Mouse (Mus musculus) cortical plate, adult 2 months (tissue): ENCODE measurements around the gene Ifit1bl2. TPM values are rescaled to one million over a fixed set of nuclear protein-coding genes. Genes with fewer than 3 reads are reported as not detected.
"Not testable (repeated sequence)": the region's sequence is repeated elsewhere in the genome, so short reads cannot be mapped to it uniquely, and the experiment has no call there.

ENCODE experiments used
- H3K27ac ChIP-seq: fragments of 200-500 bp; 2 replicates; pipeline ENCODE4 v1.5.1; 2012; ENCODE audit warnings: low read length, control low read depth, inconsistent platforms; ENCODE audit not compliant: insufficient read depth
- H3K4me1 ChIP-seq: fragments of 200-500 bp; 2 replicates; pipeline ENCODE4 v1.6.1; 2011; ENCODE audit warnings: low read length; ENCODE audit not compliant: control insufficient read depth, insufficient read depth
- H3K4me3 ChIP-seq: fragments of 200-500 bp; 2 replicates; pipeline ENCODE4 v1.5.1; 2011; ENCODE audit warnings: mild to moderate bottlenecking, low read length, control low read depth; ENCODE audit not compliant: insufficient read depth
- CTCF ChIP-seq: fragments of 200-500 bp; IDR thresholded peaks from 2 replicates; pipeline ENCODE4 v1.5.1; 2011; ENCODE audit warnings: mild to moderate bottlenecking, control low read depth, low read length; ENCODE audit not compliant: insufficient read depth; ENCODE audit errors: extremely low read depth
- POLR2A ChIP-seq: fragments of 200-500 bp; IDR thresholded peaks from 2 replicates; pipeline ENCODE4 v1.6.1; 2011; ENCODE audit warnings: mild to moderate bottlenecking, low read length, control low read depth; ENCODE audit not compliant: insufficient read depth; ENCODE audit errors: extremely low read depth
- polyA plus RNA-seq: library from polyadenylated mRNA; depleted of rRNA; stranded (reverse); fragments of >200 nt; gene quantifications from 2 replicates; pipeline ENCODE4 v1.2.3, GENCODE M21; 2012

Gene Ifit1bl2
- polyA plus RNA-seq, 1 experiment, result 0.54 TPM

GRCm38 (mm10) chr19:34623781-34624180 is 16.8 kb downstream of the Ifit1bl2 start:
- no peak overlapping the region for H3K27ac ChIP-seq
- TF ChIP-seq CTCF (no peak), POLR2A (no peak)
- H3K4me1 ChIP-seq, result no peaks in the 10 kb centered on the region
- H3K4me3 ChIP-seq, result no peak overlapping the region

DNA sequence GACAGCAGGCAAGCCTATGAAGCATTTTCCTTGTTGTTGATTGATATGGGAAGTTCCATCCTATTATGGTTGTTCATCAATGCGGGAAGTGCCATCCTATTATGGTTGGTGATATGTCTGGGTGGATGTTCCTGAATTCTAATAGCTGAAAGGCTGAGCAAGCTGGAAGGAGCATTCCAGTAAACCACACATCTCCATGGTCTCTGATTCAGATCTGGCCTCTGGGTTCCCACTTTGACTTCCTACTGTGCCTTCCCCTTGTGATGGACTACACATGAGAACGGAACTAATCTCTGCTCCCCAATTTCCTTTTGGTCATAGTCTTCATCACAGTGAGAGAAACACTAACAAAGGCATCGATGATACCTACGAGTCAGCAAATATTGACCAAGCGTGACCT is 19.7 kb downstream of the Ifit1bl2 start:
- no peak for TF ChIP-seq CTCF
- no peak for TF ChIP-seq POLR2A
- H3K4me3 ChIP-seq, result no peak overlapping the region
- H3K27ac ChIP-seq, result no peak overlapping the region
- H3K4me1 ChIP-seq, result no peaks in the 10 kb centered on the region

DNA sequence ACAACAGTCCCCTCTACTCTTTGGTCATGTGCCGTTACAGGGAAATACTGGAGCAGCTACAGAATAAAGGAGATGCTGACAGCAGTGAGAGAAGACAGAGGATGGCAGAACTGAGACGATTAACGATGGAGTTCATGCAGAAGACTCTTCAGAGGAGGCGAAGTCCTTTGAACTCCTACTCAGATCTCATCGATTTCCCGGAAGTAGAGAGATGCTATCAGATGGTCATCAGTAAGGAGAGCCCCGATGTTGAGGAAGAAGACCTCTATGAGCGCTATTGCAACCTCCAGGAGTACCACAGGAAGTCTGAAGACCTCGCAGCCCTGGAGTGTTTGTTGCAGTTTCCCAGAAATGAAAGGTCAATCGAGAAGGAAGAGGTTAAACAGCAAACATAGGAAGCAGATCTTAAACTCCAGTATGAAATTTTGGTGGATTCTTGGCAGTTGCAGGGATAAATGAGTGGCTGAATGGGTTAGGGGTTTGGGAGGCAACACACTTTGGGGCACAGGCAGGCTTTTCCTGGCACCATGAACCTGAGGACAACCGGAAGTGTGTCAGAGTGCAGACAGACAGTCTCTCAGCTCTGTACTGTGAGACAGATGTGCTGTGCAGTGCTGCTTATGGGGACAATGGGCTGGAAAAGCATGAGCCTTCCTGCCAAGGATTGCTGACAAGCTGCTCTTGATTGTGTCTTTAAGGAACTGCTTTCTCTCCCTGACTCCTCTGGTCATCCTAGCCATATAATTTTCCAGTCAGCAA is 28.1 kb downstream of the Ifit1bl2 start:
- H3K4me3 ChIP-seq, H3K27ac ChIP-seq, H3K4me1 ChIP-seq: not testable (repeated sequence)

DNA sequence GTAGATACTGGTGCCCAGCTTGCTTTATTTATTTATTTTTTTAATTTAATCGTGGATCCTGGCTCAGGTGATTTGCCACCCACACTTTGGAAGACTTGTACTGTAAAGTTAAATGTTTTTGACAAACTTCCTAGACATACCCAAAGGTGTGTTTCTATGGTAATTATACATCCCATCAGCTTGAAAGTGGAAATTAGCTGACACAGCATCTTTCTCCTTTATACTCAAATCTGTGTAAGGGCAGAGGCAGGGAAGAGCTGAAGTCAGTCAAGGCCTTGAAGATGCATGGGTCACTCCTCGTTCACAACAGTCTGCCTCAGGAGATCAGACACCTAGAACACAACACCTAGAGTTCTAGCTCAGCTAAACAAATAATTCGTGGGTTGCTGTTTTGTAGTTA is 30.4 kb downstream of the Ifit1bl2 start:
- not testable (repeated sequence) for H3K4me1 ChIP-seq, H3K27ac ChIP-seq, H3K4me3 ChIP-seq

DNA sequence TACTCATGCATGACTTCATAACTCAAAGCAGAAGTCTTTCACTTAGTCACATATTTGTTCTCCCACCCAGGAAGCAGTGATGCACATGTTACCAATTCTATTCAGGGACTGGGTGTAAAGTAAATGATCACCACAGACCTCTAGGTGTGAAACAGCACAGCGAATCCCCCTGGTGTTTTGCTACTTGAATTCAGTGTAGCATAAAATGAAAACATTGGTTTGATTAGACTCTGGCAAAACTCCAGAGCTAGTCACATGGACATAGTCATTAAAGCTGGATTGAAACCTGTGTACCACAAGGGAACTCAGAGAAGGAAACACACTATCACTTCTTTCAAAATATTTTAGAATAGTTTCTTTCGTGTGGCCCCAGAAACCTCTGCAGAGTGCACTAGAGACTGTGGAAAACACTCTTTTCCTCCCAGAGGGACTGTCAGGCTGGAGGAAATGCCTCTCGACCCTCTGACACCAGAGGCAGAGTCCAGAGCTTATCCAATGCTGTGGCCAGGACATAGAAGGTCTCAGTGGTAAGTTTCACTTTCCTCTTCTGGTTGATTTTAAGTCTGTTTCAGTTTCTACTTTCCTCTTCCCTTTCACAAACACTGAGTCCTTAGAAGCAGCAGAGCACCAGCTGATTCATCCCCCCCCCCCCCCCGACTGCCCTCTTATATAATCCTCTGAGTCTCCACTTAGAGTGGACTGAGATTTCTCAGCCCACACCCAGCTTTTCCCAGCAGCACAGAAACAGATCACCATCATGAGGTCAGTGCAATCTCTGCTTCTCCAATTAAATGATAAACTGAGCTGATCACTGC is 33.1 kb downstream of the Ifit1bl2 start, which contains the start of gene Ifit3b:
Ifit3b (plus strand) TSS at position 734 of the 815 bp plus-strand sequence.
- H3K4me1 ChIP-seq, result not testable (repeated sequence)
- 0 out of 2 replicates have a peak within 1 kb of the TSS, but pooled peaks have one; percentile 18 for H3K4me3 ChIP-seq
- peak within 1 kb of the TSS; percentile 95 for H3K27ac ChIP-seq

GRCm38 (mm10) chr19:34605472-34605871 is 35.1 kb downstream of the Ifit1bl2 start:
- H3K4me1 ChIP-seq, result peaks cover 1% of the 10 kb centered on the region
- TF ChIP-seq CTCF (no peak), POLR2A (no peak)
- H3K4me3 ChIP-seq, result no peak overlapping the region
- H3K27ac ChIP-seq, result no peak overlapping the region

- H3K4me3 ChIP-seq, H3K4me1 ChIP-seq, H3K27ac ChIP-seq: not testable (repeated sequence)
Observed at GRCm38 (mm10) chr19:34601888-34602287, 38.7 kb downstream of the Ifit1bl2 start, which contains the start of gene Ifit1bl1. TSS of gene Ifit1bl1 (minus strand) at chr19:34601956.

- not testable (repeated sequence) for H3K4me3 ChIP-seq, H3K4me1 ChIP-seq, H3K27ac ChIP-seq
Observed at GRCm38 (mm10) chr19:34599250-34599649, 41.3 kb downstream of the Ifit1bl2 start.

DNA sequence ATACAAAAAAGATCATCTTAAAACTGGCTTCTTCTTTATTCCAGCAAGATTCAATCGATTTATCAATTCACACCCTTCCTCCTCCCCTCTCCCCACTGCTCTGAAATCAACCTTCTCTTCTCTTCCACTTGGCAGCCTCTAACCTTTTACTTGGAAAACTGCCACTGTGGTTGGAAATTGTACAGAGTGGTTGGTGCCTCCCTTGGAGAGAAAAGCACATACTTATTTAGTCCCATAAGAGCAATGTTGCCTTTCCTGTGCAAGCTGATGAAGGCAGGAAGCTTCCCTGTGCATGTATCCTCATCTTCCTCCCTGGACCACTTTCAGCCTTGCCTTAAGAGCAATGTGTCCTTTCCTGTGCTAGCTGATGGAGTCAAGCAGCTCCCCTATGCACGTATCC is 42.2 kb downstream of the Ifit1bl2 start:
- TF ChIP-seq CTCF, result no peak
- TF ChIP-seq POLR2A, result no peak
- no peak overlapping the region for H3K4me3 ChIP-seq

GRCm38 (mm10) chr19:34596811-34597210 is 43.7 kb downstream of the Ifit1bl2 start:
- H3K4me3 ChIP-seq, result no peak overlapping the region
- H3K4me1 ChIP-seq, result no peaks in the 10 kb centered on the region; the same call in 1 of the 2 replicates
- TF ChIP-seq POLR2A (no peak), CTCF (no peak)
- H3K27ac ChIP-seq, result no peak overlapping the region

More for the DNA sequence above, 42.2 kb downstream of the Ifit1bl2 start:
- Histone ChIP-seq H3K27ac (no peak overlapping the region), H3K4me1 (no peaks in the 10 kb centered on the region; the same call in 1 of the 2 replicates)

DNA sequence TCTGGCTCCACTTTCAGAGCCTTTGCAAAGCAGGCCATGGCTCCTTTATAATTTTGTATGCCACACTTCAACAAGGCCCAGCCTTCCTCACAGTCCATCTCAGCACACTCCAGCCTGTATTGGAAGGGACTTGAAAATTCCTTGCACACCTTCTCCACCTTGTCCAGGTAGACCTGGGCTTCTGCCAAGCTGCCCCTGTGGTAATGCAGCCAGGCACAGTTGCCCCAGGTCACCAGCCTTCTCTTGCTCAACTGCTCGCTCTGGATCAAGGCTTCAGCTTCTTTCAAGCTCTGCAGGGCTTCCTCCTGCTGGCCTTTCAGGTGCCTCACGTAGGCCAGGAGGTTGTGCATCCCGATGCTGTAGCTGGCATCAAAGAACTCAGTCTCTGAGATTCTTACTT is 46.0 kb downstream of the Ifit1bl2 start:
- not testable (repeated sequence) for H3K4me3 ChIP-seq, H3K4me1 ChIP-seq, H3K27ac ChIP-seq
